Mouse (Mus musculus) thymus, postnatal 0 days (tissue): ENCODE measurements around the gene Olfr71. TPM values are rescaled to one million over a fixed set of nuclear protein-coding genes. Genes with fewer than 3 reads are reported as not detected.

Experiments
- DNase-seq: peaks from one replicate; pipeline ENCODE4 v3.0.0-alpha.2; 2015; ENCODE audit warnings: low spot score
- polyA plus RNA-seq: library from polyadenylated mRNA; unstranded; fragments of >200 nt; fragmentation: Nextera tagmentation; extraction: Ambion mirVana; gene quantifications from 2 replicates; pipeline ENCODE4 v1.2.1, GENCODE M21; 2015

Gene Olfr71
- not detected in 2 replicates for polyA plus RNA-seq

- DNase-seq = no peak
Observed at GRCm38 (mm10) chr4:43709869-43710268, at the start of gene Olfr71. Gene Olfr71 (minus strand): TSS chr4:43710255.

- no peak for DNase-seq
Observed at GRCm38 (mm10) chr4:43757213-43757612, 47.2 kb upstream of the Olfr71 start.

DNA sequence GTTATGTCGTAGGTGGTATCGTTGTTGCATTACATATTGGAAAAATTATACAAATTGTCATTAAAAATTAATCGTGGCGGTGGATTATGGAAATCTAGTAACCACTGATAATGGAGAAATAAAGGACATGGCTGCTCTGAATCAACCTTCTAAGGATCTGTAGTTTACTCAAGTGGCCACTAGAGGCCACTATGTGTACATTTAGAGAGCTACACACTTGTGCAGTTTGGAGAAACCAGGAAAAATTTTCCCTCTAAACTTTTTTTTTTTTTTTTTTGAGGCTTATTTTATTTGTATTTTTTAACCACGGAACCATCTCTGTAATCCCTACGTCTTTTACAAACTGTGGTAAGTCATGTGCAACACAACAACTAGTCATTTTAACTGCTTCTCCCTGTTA lies 35.1 kb upstream of the Olfr71 start:
- peak; percentile 10 for DNase-seq

- DNase-seq = no peak
Observed at GRCm38 (mm10) chr4:43743099-43743498, 33.0 kb upstream of the Olfr71 start.

GRCm38 (mm10) chr4:43742637-43743036 lies 32.6 kb upstream of the Olfr71 start:
- no peak for DNase-seq

DNA sequence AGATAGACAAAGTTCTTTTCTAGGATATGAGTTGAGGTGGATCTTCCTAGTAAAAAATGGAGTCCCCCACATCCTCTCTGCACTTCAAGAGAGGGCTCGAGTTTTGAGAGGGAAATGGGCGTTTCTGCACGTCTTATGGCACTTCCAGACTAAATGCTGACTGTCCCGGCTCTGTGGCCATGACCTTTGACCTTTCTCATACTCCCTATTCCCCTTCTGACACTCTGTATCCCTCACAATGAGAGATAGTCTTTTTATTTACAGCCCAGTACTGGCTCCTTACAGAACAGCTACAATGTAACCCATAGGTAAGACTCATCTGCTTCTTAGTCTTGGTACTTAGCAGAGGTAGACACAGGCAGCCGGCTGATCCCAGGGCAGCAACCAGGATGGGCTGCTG lies 31.5 kb upstream of the Olfr71 start:
- no peak for DNase-seq

GRCm38 (mm10) chr4:43738989-43739674 lies 29.1 kb upstream of the Olfr71 start:
- no peak for DNase-seq

GRCm38 (mm10) chr4:43737144-43737543 lies 27.1 kb upstream of the Olfr71 start:
- DNase-seq = no peak

GRCm38 (mm10) chr4:43733186-43733585 lies 23.1 kb upstream of the Olfr71 start:
- DNase-seq = no peak

DNA sequence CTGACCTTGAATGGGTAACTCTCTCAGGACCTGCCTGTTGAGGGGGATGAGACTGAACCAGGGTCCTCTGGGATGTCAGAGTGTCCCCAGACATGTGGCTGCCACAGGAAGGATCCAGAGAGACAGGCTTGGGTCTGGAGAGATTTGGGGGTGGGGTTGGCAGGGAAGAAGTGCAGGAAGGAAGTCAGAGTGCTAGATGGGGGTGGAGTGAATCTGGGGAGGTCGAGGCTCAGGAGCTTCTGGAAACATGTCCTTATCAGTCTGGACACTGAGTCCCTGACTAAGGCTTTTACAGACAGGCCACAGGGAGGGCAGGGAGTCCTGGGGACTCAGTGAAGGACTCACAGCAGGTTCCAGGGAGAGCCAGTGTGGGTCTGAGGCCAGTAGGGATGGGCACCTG lies 22.1 kb upstream of the Olfr71 start:
- no peak for DNase-seq

DNA sequence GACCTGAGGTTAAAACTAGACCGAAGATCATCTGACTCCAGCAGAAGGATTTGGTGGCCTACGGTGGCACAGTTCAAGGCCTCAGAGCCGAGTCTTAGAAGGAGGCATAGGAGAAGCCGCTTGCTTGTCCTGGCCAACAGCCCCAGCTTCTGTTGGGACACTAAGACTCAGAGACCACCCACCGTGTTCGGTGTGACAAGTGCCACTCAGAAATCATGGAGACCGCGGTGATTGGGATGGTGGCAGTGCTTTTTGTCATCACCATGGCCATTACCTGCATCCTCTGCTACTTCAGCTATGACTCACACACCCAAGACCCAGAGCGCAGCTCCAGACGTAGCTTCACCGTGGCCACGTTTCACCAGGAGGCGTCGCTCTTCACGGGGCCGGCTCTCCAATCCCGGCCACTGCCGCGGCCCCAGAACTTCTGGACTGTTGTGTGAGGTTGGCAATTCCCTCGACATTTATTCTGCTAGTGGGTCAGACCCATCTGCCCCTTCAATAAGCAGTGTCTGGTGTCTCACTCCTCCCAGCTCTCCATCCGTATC lies 20.8 kb upstream of the Olfr71 start:
- DNase-seq = no peak

DNA sequence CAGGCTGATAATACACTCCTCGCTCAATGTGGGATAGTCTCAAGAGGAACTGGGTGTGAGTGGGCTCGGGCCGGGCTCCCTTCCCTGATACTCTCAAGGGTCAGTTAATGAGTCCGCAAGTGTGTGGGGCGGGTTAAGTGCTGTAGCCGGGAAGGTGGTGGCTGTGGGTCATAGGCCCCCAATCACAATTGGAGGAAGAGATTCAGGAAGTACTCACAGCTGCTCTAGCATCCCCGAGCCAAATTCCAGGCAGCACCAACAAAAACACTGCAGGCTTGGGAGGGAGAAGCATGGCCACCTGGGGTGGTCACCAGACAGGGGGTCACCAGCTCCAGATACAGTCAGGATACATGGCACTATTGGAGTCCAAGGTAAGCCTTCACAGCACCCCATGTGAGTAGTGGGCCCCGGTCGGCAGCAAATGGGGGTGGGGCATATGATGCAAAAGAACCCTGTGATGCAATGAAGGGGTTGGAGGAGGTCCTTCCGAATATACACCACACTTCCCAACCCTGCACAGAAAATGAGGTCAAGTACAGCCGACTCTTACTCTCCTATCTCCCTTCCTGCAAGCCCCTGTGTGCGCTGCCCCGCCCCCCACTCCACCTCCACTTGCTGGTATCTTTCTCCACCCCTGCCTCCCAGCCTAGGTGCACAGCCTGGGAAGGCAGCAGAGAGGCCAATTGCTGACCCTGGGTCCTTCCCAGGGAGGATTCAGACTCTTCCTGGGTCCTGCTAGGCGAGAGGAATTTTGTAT lies 19.9 kb upstream of the Olfr71 start, which contains the start of gene Spaar:
Gene Spaar, plus strand, starts transcription at position 241 of the 757 bp plus-strand sequence.
- DNase-seq = no peak

- no peak for DNase-seq
Observed at GRCm38 (mm10) chr4:43729126-43729525, 19.1 kb upstream of the Olfr71 start.

DNA sequence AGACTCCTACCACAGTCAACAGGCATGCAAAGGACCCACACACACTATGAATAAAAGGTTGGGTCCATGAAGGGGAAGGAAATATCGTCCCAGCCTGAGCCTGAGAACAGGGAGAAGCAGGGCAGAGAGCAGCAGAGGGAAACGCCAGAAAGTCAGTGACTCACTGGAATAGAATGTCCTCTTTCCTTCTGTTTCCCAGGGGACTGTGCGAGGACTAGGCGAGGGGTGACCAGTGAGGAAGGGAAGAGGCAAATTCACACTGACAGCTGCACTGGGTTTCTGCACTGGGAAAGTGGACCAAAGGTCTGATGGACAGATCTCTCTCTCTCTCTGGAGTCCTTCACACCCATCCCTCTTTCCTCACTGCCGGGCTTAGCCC lies 18.5 kb upstream of the Olfr71 start:
- DNase-seq = no peak

DNA sequence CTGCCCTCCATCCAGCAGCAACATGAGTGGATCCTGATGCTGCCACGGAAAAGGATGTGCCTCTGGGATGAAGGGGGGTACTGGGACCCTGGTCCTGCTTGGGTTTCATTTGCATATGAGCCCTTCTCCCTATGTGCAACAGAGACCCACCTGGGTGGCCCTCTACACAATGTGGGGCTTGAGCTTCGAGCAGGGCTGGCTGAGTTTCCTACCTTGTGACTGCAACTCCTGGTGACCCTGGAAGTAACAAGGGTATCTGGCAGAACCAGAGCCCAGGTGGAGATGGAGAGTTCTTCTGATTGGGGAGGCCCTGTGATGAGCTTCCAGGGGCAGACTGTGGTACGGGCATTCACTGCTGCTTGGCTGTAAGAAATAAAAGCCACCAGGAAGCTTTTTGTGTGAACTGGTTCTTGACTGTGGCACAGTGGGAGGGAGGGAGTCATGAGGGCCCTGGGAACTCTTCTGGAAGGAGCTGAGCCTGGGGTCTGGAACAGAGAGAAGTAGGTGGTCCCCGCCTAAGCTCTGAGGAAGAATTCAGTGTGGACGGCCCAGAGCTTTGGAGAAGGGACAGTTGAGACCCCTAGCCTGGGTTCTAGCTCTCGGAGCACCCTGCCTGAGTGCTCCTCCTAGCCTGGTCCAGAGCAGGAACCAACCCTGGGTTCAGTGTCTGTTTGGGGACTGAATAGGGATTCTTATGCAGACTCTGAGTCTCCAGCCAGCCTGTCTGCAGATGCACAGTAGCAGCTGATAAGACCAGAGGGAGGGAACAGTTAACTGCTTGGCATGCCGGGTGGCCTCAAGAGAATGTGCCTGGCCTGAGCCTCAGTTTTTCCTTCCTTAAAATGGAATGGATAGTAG lies 17.9 kb upstream of the Olfr71 start:
- no peak for DNase-seq

GRCm38 (mm10) chr4:43726995-43727394 lies 16.9 kb upstream of the Olfr71 start, which contains the start of gene Hrct1:
Gene Hrct1 (plus strand): TSS chr4:43727188.
- DNase-seq = no peak

DNA sequence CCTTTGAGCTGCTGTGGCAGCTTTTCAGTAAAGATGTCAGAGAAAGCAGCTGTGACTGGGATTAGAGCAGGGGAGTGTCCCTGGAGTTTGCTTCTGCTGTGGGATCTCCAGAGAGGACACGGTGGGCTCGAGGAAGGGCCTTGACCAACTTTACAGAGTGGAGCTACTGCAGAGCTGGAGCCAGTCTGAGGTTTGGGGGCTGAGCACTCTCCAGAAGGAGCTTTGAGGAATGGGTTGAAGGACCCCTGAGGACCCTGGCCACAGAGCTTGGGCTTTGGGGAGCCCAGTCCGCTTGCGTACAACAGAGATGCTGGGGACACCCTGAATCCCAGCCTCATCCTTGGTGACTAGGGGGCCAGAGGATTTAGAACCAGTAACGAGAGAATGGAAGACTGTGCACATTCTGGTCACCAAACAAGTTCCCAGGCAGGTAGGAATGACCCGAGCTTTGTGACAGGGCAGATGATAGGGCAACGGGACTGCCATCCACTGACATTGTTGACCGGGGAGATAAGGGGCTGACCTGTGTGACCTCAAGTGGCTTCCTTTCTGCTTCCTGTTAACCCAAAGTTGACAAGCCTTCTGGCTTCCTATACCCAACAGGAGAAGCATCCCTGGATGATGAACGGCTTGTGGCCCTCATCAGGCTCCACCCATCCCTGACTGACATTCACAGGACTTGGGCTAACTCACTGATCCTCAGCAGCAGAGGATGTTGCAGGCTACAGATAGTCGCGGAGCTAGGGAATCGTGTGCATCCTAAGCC lies 16.4 kb upstream of the Olfr71 start:
- DNase-seq = no peak

DNA sequence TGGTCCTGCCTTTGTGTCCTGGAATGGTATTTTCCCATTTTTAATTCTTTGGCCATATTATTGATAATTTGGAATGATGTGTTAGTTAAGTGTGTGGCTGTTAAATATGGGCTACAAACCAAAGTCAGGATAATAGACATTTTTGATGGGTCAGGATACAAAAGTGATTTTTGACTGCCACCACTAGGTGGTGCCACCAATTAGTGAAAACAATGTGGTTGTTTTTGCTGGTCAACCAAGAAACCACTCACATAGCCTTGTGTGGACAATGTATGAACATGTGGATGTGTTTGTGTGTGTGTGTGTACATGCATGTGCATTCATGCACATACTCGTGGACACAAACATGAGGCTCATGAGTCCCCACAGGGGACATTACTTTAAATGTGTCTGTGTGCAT lies 14.7 kb upstream of the Olfr71 start:
- DNase-seq = no peak

DNA sequence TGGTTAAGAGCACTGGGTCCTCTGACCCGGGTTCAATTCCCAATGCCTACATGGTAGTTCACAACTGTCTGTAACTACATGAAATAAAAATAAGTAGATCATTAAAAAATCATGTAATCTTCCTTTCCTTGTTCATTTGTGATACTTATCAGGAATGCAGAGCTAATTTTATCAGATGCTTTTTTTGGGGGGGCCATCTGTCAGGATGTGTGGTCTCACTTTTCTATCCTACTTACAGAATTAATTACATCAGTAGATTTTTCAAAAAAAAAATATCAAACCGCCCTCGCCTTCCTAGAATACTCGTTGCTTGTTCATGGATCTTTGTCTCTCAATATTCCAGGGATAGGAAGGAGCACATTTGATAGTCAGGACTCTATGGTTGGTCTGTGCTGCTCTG lies 12.1 kb upstream of the Olfr71 start:
- no peak for DNase-seq

- DNase-seq = no peak
Observed at GRCm38 (mm10) chr4:43720491-43721228, 10.6 kb upstream of the Olfr71 start.
